Mouse (Mus musculus): ENCODE results near the gene Pum2. TPM values are rescaled to one million over a fixed set of nuclear protein-coding genes. Genes with fewer than 3 reads are reported as not detected.

Gene Pum2
- polyA plus RNA-seq (2014; fragmentation: Illumina TruSeq; extraction: RNeasy Lipid Tissue Mini Kit (QIAGEN cat#74804); ENCODE audit: low read depth, low replicate concordance), result 129 TPM

DNA sequence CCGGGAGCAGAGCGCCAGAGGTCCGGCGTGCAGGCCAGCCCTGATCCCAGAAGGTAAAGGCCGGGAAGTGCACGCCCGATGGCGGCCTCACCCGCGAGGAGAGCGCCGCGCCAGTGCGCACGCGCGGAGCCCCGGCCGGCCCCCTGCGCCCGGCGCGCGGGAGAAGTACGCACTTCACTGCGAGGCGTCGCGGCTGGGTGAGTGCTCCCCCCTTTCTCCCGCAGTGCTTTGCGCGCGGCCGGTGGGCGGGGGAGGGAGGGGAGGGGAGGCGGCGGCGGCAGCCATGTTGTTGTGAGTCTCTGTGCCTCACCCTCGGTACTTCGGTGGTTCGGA, at the start of gene Pum2:
Gene Pum2, plus strand, starts transcription at position 161 of the 333 bp plus-strand sequence.

DNA sequence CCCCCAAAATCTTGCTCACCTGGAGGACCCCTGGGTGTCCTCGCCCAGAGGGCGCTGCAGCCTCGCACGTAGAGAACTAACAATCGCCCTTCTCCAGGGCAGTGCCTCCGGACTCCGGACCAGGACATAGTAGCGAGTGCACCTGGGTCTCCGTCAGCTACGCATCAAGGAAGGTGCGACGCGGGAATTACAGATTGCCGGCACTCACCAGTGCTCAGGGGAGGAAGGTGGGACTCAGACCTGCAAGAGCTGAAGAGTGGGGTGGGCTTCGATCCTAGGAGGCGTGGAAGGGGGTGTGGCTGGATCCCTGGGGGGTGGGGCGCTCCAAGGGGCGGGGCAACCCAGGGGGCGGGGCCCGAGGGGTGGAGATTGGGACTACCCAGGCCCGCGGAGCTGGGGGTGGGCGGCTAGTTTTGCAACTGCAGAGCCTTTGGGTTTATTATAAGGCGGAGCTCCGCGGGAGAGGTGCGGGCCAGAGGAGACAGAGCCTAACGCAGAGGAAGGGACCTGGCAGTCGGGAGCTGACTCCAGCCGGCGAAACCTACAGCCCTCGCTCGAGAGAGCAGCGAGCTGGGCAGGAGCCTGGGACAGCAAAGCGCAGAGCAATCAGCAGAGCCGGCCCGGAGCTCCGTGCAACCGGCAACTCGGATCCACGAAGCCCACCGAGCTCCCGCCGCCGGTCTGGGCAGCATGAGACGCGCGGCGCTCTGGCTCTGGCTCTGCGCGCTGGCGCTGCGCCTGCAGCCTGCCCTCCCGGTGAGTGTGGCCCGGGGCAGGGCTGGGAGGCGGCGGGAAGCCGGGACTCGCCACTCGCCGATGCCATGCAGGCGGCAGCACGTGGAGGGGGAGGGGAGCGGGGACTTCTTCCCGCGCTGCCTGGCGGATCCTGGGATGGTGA, 97.3 kb downstream of the Pum2 start, which contains the start of gene Sdc1:
Gene Sdc1, plus strand, starts transcription at position 378 of the 898 bp plus-strand sequence.

Other genes with a start within 250 kb of the Pum2 start
- gene Rhob, start 174.1 kb upstream of the Pum2 start, polyA plus RNA-seq (2014; fragmentation: Illumina TruSeq; extraction: RNeasy Lipid Tissue Mini Kit (QIAGEN cat#74804); ENCODE audit: low read depth, low replicate concordance), result 14.2 TPM
- 0.59 TPM for gene Slc7a15, start 75.1 kb upstream of the Pum2 start, polyA plus RNA-seq (2014; fragmentation: Illumina TruSeq; extraction: RNeasy Lipid Tissue Mini Kit (QIAGEN cat#74804); ENCODE audit: low read depth, low replicate concordance)
- gene Sdc1, start 97.2 kb downstream of the Pum2 start, polyA plus RNA-seq (2014; fragmentation: Illumina TruSeq; extraction: RNeasy Lipid Tissue Mini Kit (QIAGEN cat#74804); ENCODE audit: low read depth, low replicate concordance), result 1.2 TPM
- gene Laptm4a, start 247.5 kb downstream of the Pum2 start, polyA plus RNA-seq (2014; fragmentation: Illumina TruSeq; extraction: RNeasy Lipid Tissue Mini Kit (QIAGEN cat#74804); ENCODE audit: low read depth, low replicate concordance), result 499 TPM